Mouse (Mus musculus) intestine, postnatal 0 days (tissue): ENCODE results near the gene Pcnx. TPM values are rescaled to one million over a fixed set of nuclear protein-coding genes. Genes with fewer than 3 reads are reported as not detected.

Experiments used
- ATAC-seq: fragments of 200-750 bp; cut with Nextera tagmentation; 2 replicates; pipeline ENCODE4 v1.8.0; 2017; ENCODE audit warnings: mild to moderate bottlenecking, moderate TSS enrichment, moderate library complexity
- H3K27ac ChIP-seq: fragments of 300-500 bp; sonication (generic); 2 replicates; pipeline ENCODE4 v1.5.1; 2014; ENCODE audit warnings: mild to moderate bottlenecking, low read depth, low read length, moderate library complexity
- H3K27me3 ChIP-seq: fragments of 300-500 bp; sonication (generic); replicated peaks from 2 replicates; pipeline ENCODE4 v1.6.1; 2014; ENCODE audit warnings: low read length, mixed read lengths; ENCODE audit not compliant: control insufficient read depth, insufficient read depth
- H3K36me3 ChIP-seq: fragments of 300-500 bp; sonication (generic); 2 replicates; pipeline ENCODE4 v1.6.1; 2014; ENCODE audit warnings: mild to moderate bottlenecking, moderate library complexity; ENCODE audit not compliant: control insufficient read depth, insufficient read depth
- H3K4me1 ChIP-seq: fragments of 300-500 bp; sonication (generic); replicated peaks from 2 replicates; pipeline ENCODE4 v1.6.1; 2014; ENCODE audit warnings: antibody characterized with exemption, low read length, mixed read lengths; ENCODE audit not compliant: control insufficient read depth, insufficient read depth
- H3K4me2 ChIP-seq: fragments of 300-500 bp; sonication (generic); replicated peaks from 2 replicates; pipeline ENCODE4 v1.6.1; 2014; ENCODE audit warnings: low read depth, mild to moderate bottlenecking, moderate library complexity
- H3K4me3 ChIP-seq: fragments of 300-500 bp; sonication (generic); 2 replicates; pipeline ENCODE4 v1.5.1; 2014; ENCODE audit warnings: low read depth, low read length
- H3K9ac ChIP-seq: fragments of 300-500 bp; sonication (generic); 2 replicates; pipeline ENCODE4 v1.6.1; 2014; ENCODE audit warnings: mild to moderate bottlenecking, low read depth, low read length
- H3K9me3 ChIP-seq: fragments of 300-500 bp; sonication (generic); 2 replicates; pipeline ENCODE4 v1.6.1; 2016; ENCODE audit warnings: mixed run types; ENCODE audit not compliant: control insufficient read depth
- CTCF ChIP-seq: sonication (generic); IDR thresholded peaks from 2 replicates; pipeline ENCODE4 v1.5.1; 2016; ENCODE audit warnings: low read depth, mild to moderate bottlenecking, control low read depth, antibody characterized with exemption, moderate library complexity
- WGBS: fragments of 180-500 bp; shearing (Covaris S2); extraction: QIAGEN DNeasy Blood & Tissue Kit; methylation state at CpG from one replicate; pipeline ENCODE4 v1.1.7; 2014; 5-methylcytosine and 5-hydroxymethylcytosine counted together
- polyA plus RNA-seq: library from polyadenylated mRNA; unstranded; fragments of >200 nt; fragmentation: Nextera tagmentation; extraction: Ambion mirVana; gene quantifications from 2 replicates; pipeline ENCODE4 v1.2.1, GENCODE M21; 2015

Gene Pcnx
- polyA plus RNA-seq, 1 experiment from 2014 or later, result 12.4 TPM

- ATAC-seq, result peak; percentile 62
- no peaks in the 10 kb centered on the region for H3K27me3 ChIP-seq
- no peak overlapping the region for H3K4me3 ChIP-seq
- H3K27ac ChIP-seq, result no peak overlapping the region
- H3K9ac ChIP-seq, result no peak overlapping the region
- no peak overlapping the region for H3K4me2 ChIP-seq
- H3K36me3 ChIP-seq, result no peaks in the 10 kb centered on the region; the same call in 1 of the 2 replicates
- TF ChIP-seq CTCF, result no peak
- no peaks in the 10 kb centered on the region for H3K4me1 ChIP-seq
- 38% methylated on average over 4 of the region's 4 CpGs for WGBS
- H3K9me3 ChIP-seq, result no peaks in the 10 kb centered on the region
Observed at GRCm38 (mm10) chr12:81907741-81908357, 48.0 kb downstream of the Pcnx start.

- H3K9me3 ChIP-seq, result no peaks in the 10 kb centered on the region
- H3K27me3 ChIP-seq, result no peaks in the 10 kb centered on the region
- ATAC-seq, result no peak
- H3K27ac ChIP-seq, result no peak overlapping the region
- no peak overlapping the region for H3K4me3 ChIP-seq
- no peaks in the 10 kb centered on the region for H3K4me1 ChIP-seq
- no peak overlapping the region for H3K9ac ChIP-seq
- H3K4me2 ChIP-seq, result no peak overlapping the region
- TF ChIP-seq CTCF, result no peak
- WGBS, result 64% methylated on average over 5 of the region's 5 CpGs
- no peaks in the 10 kb centered on the region; the same call in 1 of the 2 replicates for H3K36me3 ChIP-seq
Observed at GRCm38 (mm10) chr12:81910439-81910838, 50.6 kb downstream of the Pcnx start.

GRCm38 (mm10) chr12:81915176-81915950 is 55.5 kb downstream of the Pcnx start:
- no peak overlapping the region for H3K4me3 ChIP-seq
- no peak overlapping the region for H3K27ac ChIP-seq
- H3K36me3 ChIP-seq, result peaks cover 30% of the 10 kb centered on the region
- no peak overlapping the region for H3K4me2 ChIP-seq
- no peaks in the 10 kb centered on the region for H3K9me3 ChIP-seq
- H3K27me3 ChIP-seq, result no peaks in the 10 kb centered on the region
- WGBS, result 52% methylated on average over 2 of the region's 2 CpGs
- TF ChIP-seq CTCF, result peak; percentile 98
- H3K9ac ChIP-seq, result no peak overlapping the region
- no peaks in the 10 kb centered on the region for H3K4me1 ChIP-seq
- ATAC-seq, result no peak; the same call in 1 of the 2 replicates

- Histone ChIP-seq H3K27me3 (no peaks in the 10 kb centered on the region), H3K4me3 (no peak overlapping the region), H3K27ac (no peak overlapping the region), H3K9ac (no peak overlapping the region), H3K9me3 (no peaks in the 10 kb centered on the region), H3K36me3 (peaks cover 34% of the 10 kb centered on the region), H3K4me1 (no peaks in the 10 kb centered on the region), H3K4me2 (no peak overlapping the region)
- ATAC-seq, result no peak
- TF ChIP-seq CTCF, result no peak
- 90% methylated on average over 12 of the region's 12 CpGs for WGBS
Observed at GRCm38 (mm10) chr12:81918346-81918745, 58.5 kb downstream of the Pcnx start.

GRCm38 (mm10) chr12:81918886-81919285 is 59.1 kb downstream of the Pcnx start:
- no peak overlapping the region for H3K27ac ChIP-seq
- H3K36me3 ChIP-seq, result peaks cover 34% of the 10 kb centered on the region
- H3K4me3 ChIP-seq, result no peak overlapping the region
- 95% methylated on average over 14 of the region's 14 CpGs for WGBS
- no peaks in the 10 kb centered on the region for H3K4me1 ChIP-seq
- H3K9me3 ChIP-seq, result no peaks in the 10 kb centered on the region
- no peak for TF ChIP-seq CTCF
- no peak overlapping the region for H3K4me2 ChIP-seq
- no peaks in the 10 kb centered on the region for H3K27me3 ChIP-seq
- H3K9ac ChIP-seq, result no peak overlapping the region
- ATAC-seq, result no peak

- Histone ChIP-seq H3K27ac (no peak overlapping the region), H3K4me2 (no peak overlapping the region), H3K9ac (no peak overlapping the region), H3K27me3 (no peaks in the 10 kb centered on the region), H3K9me3 (no peaks in the 10 kb centered on the region), H3K4me3 (no peak overlapping the region), H3K36me3 (peaks cover 34% of the 10 kb centered on the region), H3K4me1 (no peaks in the 10 kb centered on the region)
- no peak for TF ChIP-seq CTCF
- ATAC-seq, result no peak
- 80% methylated on average over 10 of the region's 10 CpGs for WGBS
Observed at GRCm38 (mm10) chr12:81920027-81920426, 60.2 kb downstream of the Pcnx start.
